Mouse (Mus musculus) midbrain, embryonic 11.5 days (tissue): ENCODE measurements at regions not wholly inside any gene's neighbourhood (a gene's known extent, or its start where the extent isn't known, plus 50 kb on each side); places are given as distances from the start of the nearest gene placed in this dataset.
"Not testable (repeated sequence)": the region's sequence is repeated elsewhere in the genome, so short reads cannot be mapped to it uniquely, and the experiment has no call there.

Source experiments
- ATAC-seq: fragments of 200-750 bp; cut with Nextera tagmentation; 2 replicates; pipeline ENCODE4 v1.8.0; 2017; ENCODE audit warnings: moderate TSS enrichment, moderate library complexity; ENCODE audit not compliant: low FRiP score
- DNase-seq: peaks from one replicate; pipeline ENCODE4 v3.0.0; 2015; ENCODE audit warnings: low spot score; ENCODE audit errors: missing footprints
- H3K27ac ChIP-seq: fragments of 300-500 bp; sonication (generic); 2 replicates; pipeline ENCODE4 v1.5.1; 2014; ENCODE audit warnings: low read depth, low read length
- H3K27me3 ChIP-seq: fragments of 300-500 bp; sonication (generic); 2 replicates; pipeline ENCODE4 v1.6.1; 2014; ENCODE audit warnings: mild to moderate bottlenecking, low read length, moderate library complexity, mixed read lengths; ENCODE audit not compliant: control insufficient read depth, insufficient read depth
- H3K36me3 ChIP-seq: fragments of 300-500 bp; sonication (generic); 2 replicates; pipeline ENCODE4 v1.6.1; 2014; ENCODE audit warnings: mild to moderate bottlenecking, low read length, moderate library complexity, mixed read lengths; ENCODE audit not compliant: control insufficient read depth, insufficient read depth
- H3K4me1 ChIP-seq: fragments of 300-500 bp; sonication (generic); 2 replicates; pipeline ENCODE4 v1.6.1; 2014; ENCODE audit warnings: low read length; ENCODE audit not compliant: control insufficient read depth, insufficient read depth
- H3K4me2 ChIP-seq: fragments of 300-500 bp; sonication (generic); 2 replicates; pipeline ENCODE4 v1.6.1; 2014; ENCODE audit warnings: mild to moderate bottlenecking, moderate library complexity
- H3K4me3 ChIP-seq: fragments of 300-500 bp; sonication (generic); 2 replicates; pipeline ENCODE4 v1.5.1; 2014; ENCODE audit warnings: low read depth, low read length
- H3K9ac ChIP-seq: fragments of 300-500 bp; sonication (generic); 2 replicates; pipeline ENCODE4 v1.6.1; 2014; ENCODE audit warnings: low read length
- H3K9me3 ChIP-seq: fragments of 300-500 bp; sonication (generic); 2 replicates; pipeline ENCODE4 v1.6.1; 2016; ENCODE audit warnings: low read length; ENCODE audit not compliant: control insufficient read depth
- WGBS: fragments of 180-500 bp; shearing (Covaris S2); extraction: QIAGEN DNeasy Blood & Tissue Kit; methylation state at CpG from one replicate; pipeline ENCODE4 v1.1.7; 2014; 5-methylcytosine and 5-hydroxymethylcytosine counted together

DNA sequence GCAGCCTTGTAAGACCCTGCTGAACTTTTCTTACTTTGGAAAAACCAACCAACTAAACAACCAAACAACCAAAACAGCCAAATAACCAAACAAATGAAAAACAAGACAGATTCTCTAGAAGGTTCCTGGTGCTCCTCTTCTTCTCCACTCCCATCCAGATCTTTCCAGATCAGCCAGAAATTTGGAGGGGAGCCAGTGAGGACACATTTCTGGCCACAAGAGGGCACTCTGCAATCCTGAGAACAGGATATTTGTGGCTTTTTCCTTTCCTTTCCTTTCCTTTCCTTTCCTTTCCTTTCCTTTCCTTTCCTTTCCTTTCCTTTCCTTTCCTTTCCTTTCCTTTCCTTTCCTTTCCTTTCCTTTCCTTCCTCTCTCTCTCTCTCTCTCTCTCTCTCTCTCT, 177.9 kb upstream of the Prok2 start:
- not testable (repeated sequence) for H3K4me1 ChIP-seq, H3K4me3 ChIP-seq, H3K9me3 ChIP-seq, H3K9ac ChIP-seq, H3K27me3 ChIP-seq, H3K36me3 ChIP-seq, H3K27ac ChIP-seq, H3K4me2 ChIP-seq, ATAC-seq
- peak; percentile 89 for DNase-seq

GRCm38 (mm10) chr6:99901564-99901963, 175.4 kb upstream of the Prok2 start:
- Histone ChIP-seq H3K36me3 (no peaks in the 10 kb centered on the region), H3K9ac (no peak overlapping the region), H3K4me1 (no peaks in the 10 kb centered on the region), H3K4me2 (no peak overlapping the region), H3K27ac (no peak overlapping the region), H3K4me3 (no peak overlapping the region), H3K27me3 (peaks cover 6% of the 10 kb centered on the region), H3K9me3 (no peaks in the 10 kb centered on the region)
- no peak for ATAC-seq
- 80% methylated on average over 3 of the region's 3 CpGs for WGBS
- no peak for DNase-seq

DNA sequence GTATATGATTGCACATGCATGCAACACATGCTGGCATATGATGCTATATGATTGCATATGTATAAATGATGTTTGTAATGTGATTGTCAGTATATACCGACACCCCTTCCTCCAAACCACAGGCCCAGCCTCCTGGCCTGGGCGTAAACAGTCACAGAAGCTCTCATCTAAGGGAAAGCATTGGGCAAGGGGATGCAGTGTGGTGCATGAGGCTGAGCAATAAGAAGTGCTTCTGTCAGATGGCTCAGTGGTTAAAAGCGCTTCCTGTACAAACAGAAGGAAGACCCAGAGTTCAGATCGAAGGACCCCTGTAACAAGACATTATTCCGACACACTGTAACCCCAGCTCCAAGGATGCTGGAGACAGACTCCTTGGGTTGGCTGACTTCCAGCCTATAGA, 175.0 kb upstream of the Prok2 start:
- H3K27ac ChIP-seq = no peak overlapping the region
- H3K36me3 ChIP-seq = no peaks in the 10 kb centered on the region
- 91% methylated on average over 5 of the region's 5 CpGs for WGBS
- H3K9ac ChIP-seq = no peak overlapping the region
- no peaks in the 10 kb centered on the region for H3K9me3 ChIP-seq
- no peak overlapping the region for H3K4me3 ChIP-seq
- peaks cover 6% of the 10 kb centered on the region for H3K27me3 ChIP-seq
- H3K4me1 ChIP-seq = no peaks in the 10 kb centered on the region
- H3K4me2 ChIP-seq = no peak overlapping the region
- ATAC-seq (no peak), DNase-seq (no peak)

DNA sequence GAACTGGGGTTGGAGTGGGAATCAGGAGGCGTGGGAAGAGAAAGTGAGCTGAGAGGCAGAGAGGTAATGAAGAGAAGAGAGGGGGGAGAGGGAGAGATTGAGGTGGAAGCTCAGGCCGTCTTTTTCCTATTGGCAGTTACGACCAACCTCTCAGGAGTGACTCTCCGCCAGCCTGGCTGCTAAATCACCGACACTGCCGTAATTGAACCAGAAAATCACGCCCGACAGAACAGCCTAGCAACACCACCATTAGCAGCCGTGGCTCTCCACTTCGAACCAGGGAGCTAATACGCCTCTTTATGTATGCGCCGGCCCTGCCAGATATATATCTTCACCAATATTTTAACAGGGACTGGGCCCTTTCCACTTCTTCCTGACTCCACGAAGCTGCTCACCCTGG, 173.5 kb upstream of the Prok2 start:
- peaks cover 3% of the 10 kb centered on the region for H3K27me3 ChIP-seq

DNA sequence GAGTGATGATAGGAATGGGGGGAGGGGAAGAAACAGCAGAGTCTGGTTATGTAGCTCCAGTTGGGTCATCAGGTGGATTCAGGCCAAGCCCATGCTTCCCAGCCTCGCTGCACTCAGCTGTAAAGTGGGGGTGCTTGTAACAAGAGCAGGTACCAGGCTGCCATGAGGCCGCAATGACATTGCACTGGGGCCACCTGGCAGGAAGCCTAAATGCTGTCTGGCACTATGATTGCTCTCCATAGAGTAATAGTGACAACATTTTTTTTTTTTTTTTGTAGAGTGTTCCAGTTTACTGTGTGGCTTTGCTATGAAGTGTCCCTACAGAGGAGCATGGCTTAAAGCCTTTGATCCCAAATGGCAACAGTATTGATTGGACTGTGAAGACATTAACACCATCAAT, 171.9 kb upstream of the Prok2 start:
- Histone ChIP-seq H3K4me3 (no peak overlapping the region), H3K27ac (no peak overlapping the region), H3K36me3 (no peaks in the 10 kb centered on the region), H3K27me3 (no peaks in the 10 kb centered on the region; the same call in 1 of the 2 replicates), H3K9ac (no peak overlapping the region), H3K4me2 (no peak overlapping the region), H3K9me3 (no peaks in the 10 kb centered on the region), H3K4me1 (no peaks in the 10 kb centered on the region)
- DNase-seq = peak; percentile 45
- WGBS = 92% methylated on average over 2 of the region's 2 CpGs
- ATAC-seq = no peak

More for the DNA sequence above, 173.5 kb upstream of the Prok2 start:
- Histone ChIP-seq H3K4me2 (no peak overlapping the region), H3K36me3 (no peaks in the 10 kb centered on the region), H3K4me1 (no peaks in the 10 kb centered on the region), H3K4me3 (no peak overlapping the region), H3K27ac (no peak overlapping the region), H3K9me3 (no peaks in the 10 kb centered on the region), H3K9ac (no peak overlapping the region)
- ATAC-seq (no peak), DNase-seq (no peak)
- 81% methylated on average over 14 of the region's 14 CpGs for WGBS

DNA sequence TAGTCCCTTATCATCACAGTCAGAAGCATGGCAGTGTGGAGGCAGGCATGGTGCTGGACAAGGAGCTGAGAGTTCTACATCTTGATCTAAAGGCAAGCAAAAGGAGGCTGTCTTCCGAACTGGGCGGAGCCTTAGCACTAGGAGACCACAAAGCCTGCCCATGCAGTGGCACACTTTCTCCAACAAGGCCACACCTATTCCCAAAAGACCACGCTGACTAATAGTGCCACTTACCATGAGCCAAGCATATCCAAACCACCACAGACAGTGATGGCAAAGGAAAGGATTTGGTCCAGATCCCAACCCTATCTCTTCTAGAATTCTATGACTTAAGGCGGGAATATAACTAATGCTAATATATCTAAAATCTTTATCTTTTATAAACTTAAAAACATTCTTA, 169.4 kb upstream of the Prok2 start:
- H3K9me3 ChIP-seq = no peaks in the 10 kb centered on the region
- no peak for DNase-seq
- H3K27ac ChIP-seq = no peak overlapping the region
- H3K4me2 ChIP-seq = no peak overlapping the region
- H3K4me3 ChIP-seq = no peak overlapping the region
- ATAC-seq = no peak
- H3K27me3 ChIP-seq = no peaks in the 10 kb centered on the region; the same call in 1 of the 2 replicates
- no peak overlapping the region for H3K9ac ChIP-seq
- H3K36me3 ChIP-seq = no peaks in the 10 kb centered on the region
- no peaks in the 10 kb centered on the region for H3K4me1 ChIP-seq
- 85% methylated on average over 4 of the region's 4 CpGs for WGBS

DNA sequence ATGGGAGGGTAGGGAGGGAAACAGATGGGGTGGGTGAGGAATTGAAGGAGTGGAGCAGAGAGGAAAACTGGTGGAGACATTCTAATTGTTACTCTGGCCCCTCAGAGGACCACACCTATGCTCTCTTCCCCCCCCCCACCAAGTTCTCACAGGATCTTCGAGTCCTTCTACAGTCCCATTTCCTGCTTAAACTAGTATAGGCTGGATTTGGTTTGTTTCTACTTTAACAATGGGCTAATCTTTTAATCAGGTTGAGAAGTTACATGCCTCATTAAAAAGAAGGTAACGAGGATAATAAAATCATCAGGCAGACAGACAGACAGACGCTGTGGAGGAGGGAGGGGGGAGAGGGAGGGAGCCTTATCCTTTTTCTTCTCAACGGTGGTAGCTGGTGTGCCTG, 167.7 kb upstream of the Prok2 start:
- ATAC-seq (no peak), DNase-seq (no peak)
- Histone ChIP-seq H3K4me1 (no peaks in the 10 kb centered on the region), H3K27me3 (no peaks in the 10 kb centered on the region; the same call in 1 of the 2 replicates), H3K36me3 (no peaks in the 10 kb centered on the region), H3K4me3 (no peak overlapping the region), H3K9ac (no peak overlapping the region), H3K27ac (no peak overlapping the region), H3K9me3 (no peaks in the 10 kb centered on the region), H3K4me2 (no peak overlapping the region)
- WGBS = 46% methylated on average over 4 of the region's 4 CpGs

GRCm38 (mm10) chr6:99892204-99892603, 166.0 kb upstream of the Prok2 start:
- 89% methylated on average over 9 of the region's 9 CpGs for WGBS
- H3K4me1 ChIP-seq = no peaks in the 10 kb centered on the region
- DNase-seq = no peak
- no peaks in the 10 kb centered on the region for H3K36me3 ChIP-seq
- ATAC-seq = no peak
- no peak overlapping the region for H3K4me2 ChIP-seq
- H3K9ac ChIP-seq = no peak overlapping the region
- peaks cover under 1% of the 10 kb centered on the region; the same call in 1 of the 2 replicates for H3K27me3 ChIP-seq
- H3K27ac ChIP-seq = no peak overlapping the region
- no peaks in the 10 kb centered on the region for H3K9me3 ChIP-seq
- H3K4me3 ChIP-seq = no peak overlapping the region

DNA sequence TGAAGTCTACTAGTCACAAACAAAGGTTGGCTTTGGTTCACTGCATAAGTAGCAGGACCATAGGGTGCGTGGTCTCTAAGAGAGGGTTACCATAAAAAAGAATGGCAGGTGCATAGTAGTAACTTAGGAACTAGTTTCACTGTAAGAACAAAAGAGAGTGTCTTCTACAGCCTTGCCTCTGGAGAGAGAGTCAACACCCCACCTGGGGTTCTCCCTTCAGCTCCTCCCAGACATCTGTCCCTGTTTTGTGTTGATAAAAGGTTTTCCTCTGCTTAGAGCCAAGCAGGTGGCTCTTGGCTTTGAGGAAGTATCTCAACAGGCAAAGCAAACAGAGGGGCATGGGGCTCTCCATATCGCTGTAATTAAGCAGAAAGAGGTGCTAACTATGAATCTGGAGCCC, 165.6 kb upstream of the Prok2 start:
- WGBS = 44% methylated on average over 2 of the region's 2 CpGs

DNA sequence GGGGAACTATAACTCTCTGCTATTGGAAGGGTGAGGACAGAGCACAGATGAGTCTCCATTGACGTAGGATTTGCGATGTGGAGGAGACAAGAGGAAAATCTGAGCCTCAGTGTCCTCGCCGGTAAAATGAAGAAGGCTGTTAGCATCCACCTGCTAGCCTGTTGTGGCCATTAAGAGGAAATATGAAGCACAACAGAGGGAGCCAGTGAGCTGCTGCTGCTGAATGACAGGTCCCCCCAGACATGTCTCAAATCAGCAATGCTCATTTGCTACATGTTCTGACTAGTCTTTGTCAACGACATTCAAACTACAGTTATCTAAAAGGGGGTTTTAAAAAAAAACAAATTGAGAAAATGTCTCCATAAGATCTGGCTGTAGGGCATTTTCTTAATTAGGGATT, 164.6 kb upstream of the Prok2 start:
- 87% methylated on average over 5 of the region's 5 CpGs for WGBS
- no peak for DNase-seq
- Histone ChIP-seq H3K4me3 (no peak overlapping the region), H3K27ac (no peak overlapping the region), H3K9me3 (no peaks in the 10 kb centered on the region), H3K27me3 (peaks cover 4% of the 10 kb centered on the region; the same call in 1 of the 2 replicates), H3K4me1 (no peaks in the 10 kb centered on the region), H3K4me2 (no peak overlapping the region), H3K36me3 (no peaks in the 10 kb centered on the region), H3K9ac (no peak overlapping the region)
- ATAC-seq = no peak

More for the DNA sequence above, 165.6 kb upstream of the Prok2 start:
- H3K4me3 ChIP-seq = no peak overlapping the region
- no peak overlapping the region for H3K9ac ChIP-seq
- H3K27me3 ChIP-seq = peaks cover 4% of the 10 kb centered on the region; the same call in 1 of the 2 replicates
- ATAC-seq (no peak), DNase-seq (no peak)
- no peak overlapping the region for H3K4me2 ChIP-seq
- H3K27ac ChIP-seq = no peak overlapping the region
- H3K36me3 ChIP-seq = no peaks in the 10 kb centered on the region
- H3K4me1 ChIP-seq = no peaks in the 10 kb centered on the region
- no peaks in the 10 kb centered on the region for H3K9me3 ChIP-seq
